Mouse (Mus musculus) mouse embryonic stem cell (cell line): ENCODE results near the gene Mrgprb2.

Experiments used
- in situ Hi-C, 2 experiments: fragments of 300-500 bp; cut with MboI; formaldehyde crosslinking; loops; 1 replicate in 1 of 2; 3 replicates in 1 of 2; pipeline ENCODE4 v1.14.3; 2019 to 2020; ENCODE audit warnings: low sequenced_read_pairs in 2 of 2, low pct_unique_long_range_greater_than_20kb in 1 of 2, mixed read lengths in 1 of 2; ENCODE audit not compliant: unreplicated experiment in 1 of 2

The Mrgprb2 gene

GRCm38 (mm10) chr7:48557986-48558385 is at the start of gene Mrgprb2:
Mrgprb2 (minus strand) TSS chr7:48558086.
- in situ Hi-C loops = no loop called here
